Mouse (Mus musculus) intestine, postnatal 0 days (tissue): ENCODE measurements around the gene Sass6. TPM values are rescaled to one million over a fixed set of nuclear protein-coding genes. Genes with fewer than 3 reads are reported as not detected.

Experiments used
- ATAC-seq: fragments of 200-750 bp; cut with Nextera tagmentation; 2 replicates; pipeline ENCODE4 v1.8.0; 2017; ENCODE audit warnings: mild to moderate bottlenecking, moderate TSS enrichment, moderate library complexity
- H3K27ac ChIP-seq: fragments of 300-500 bp; sonication (generic); 2 replicates; pipeline ENCODE4 v1.5.1; 2014; ENCODE audit warnings: mild to moderate bottlenecking, low read depth, low read length, moderate library complexity
- H3K27me3 ChIP-seq: fragments of 300-500 bp; sonication (generic); replicated peaks from 2 replicates; pipeline ENCODE4 v1.6.1; 2014; ENCODE audit warnings: low read length, mixed read lengths; ENCODE audit not compliant: control insufficient read depth, insufficient read depth
- H3K36me3 ChIP-seq: fragments of 300-500 bp; sonication (generic); 2 replicates; pipeline ENCODE4 v1.6.1; 2014; ENCODE audit warnings: mild to moderate bottlenecking, moderate library complexity; ENCODE audit not compliant: control insufficient read depth, insufficient read depth
- H3K4me1 ChIP-seq: fragments of 300-500 bp; sonication (generic); replicated peaks from 2 replicates; pipeline ENCODE4 v1.6.1; 2014; ENCODE audit warnings: antibody characterized with exemption, low read length, mixed read lengths; ENCODE audit not compliant: control insufficient read depth, insufficient read depth
- H3K4me2 ChIP-seq: fragments of 300-500 bp; sonication (generic); replicated peaks from 2 replicates; pipeline ENCODE4 v1.6.1; 2014; ENCODE audit warnings: low read depth, mild to moderate bottlenecking, moderate library complexity
- H3K4me3 ChIP-seq: fragments of 300-500 bp; sonication (generic); 2 replicates; pipeline ENCODE4 v1.5.1; 2014; ENCODE audit warnings: low read depth, low read length
- H3K9ac ChIP-seq: fragments of 300-500 bp; sonication (generic); 2 replicates; pipeline ENCODE4 v1.6.1; 2014; ENCODE audit warnings: mild to moderate bottlenecking, low read depth, low read length
- H3K9me3 ChIP-seq: fragments of 300-500 bp; sonication (generic); 2 replicates; pipeline ENCODE4 v1.6.1; 2016; ENCODE audit warnings: mixed run types; ENCODE audit not compliant: control insufficient read depth
- CTCF ChIP-seq: sonication (generic); IDR thresholded peaks from 2 replicates; pipeline ENCODE4 v1.5.1; 2016; ENCODE audit warnings: low read depth, mild to moderate bottlenecking, control low read depth, antibody characterized with exemption, moderate library complexity
- WGBS: fragments of 180-500 bp; shearing (Covaris S2); extraction: QIAGEN DNeasy Blood & Tissue Kit; methylation state at CpG from one replicate; pipeline ENCODE4 v1.1.7; 2014; 5-methylcytosine and 5-hydroxymethylcytosine counted together
- polyA plus RNA-seq: library from polyadenylated mRNA; unstranded; fragments of >200 nt; fragmentation: Nextera tagmentation; extraction: Ambion mirVana; gene quantifications from 2 replicates; pipeline ENCODE4 v1.2.1, GENCODE M21; 2015

The Sass6 gene
- polyA plus RNA-seq, 1 experiment from 2014 or later, result 4.1 TPM

DNA sequence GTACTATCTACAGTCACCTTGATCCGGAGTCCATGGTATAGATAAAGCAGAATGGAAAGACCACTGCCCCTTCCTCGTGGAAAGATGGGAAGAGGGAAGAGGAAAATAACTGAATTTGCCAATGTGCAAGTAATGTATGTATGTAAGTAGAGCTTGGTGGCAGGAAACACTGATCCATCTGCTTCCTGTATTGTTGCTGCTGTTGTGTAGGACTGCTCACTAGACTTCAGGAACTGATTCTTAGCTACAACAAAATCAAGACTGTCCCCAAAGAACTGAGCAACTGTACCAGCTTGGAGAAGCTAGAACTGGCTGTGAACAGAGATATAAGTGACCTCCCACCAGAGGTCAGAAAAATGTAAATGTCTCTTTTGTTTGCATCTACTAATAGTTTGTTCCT lies 24.2 kb upstream of the Sass6 start:
- no peak for TF ChIP-seq CTCF
- Histone ChIP-seq H3K27me3 (no peaks in the 10 kb centered on the region), H3K4me1 (no peaks in the 10 kb centered on the region), H3K9ac (no peak overlapping the region), H3K27ac (no peak overlapping the region), H3K4me2 (no peak overlapping the region), H3K9me3 (no peaks in the 10 kb centered on the region), H3K36me3 (no peaks in the 10 kb centered on the region), H3K4me3 (no peak overlapping the region)
- no peak for ATAC-seq
- WGBS, result 61% methylated on average over 2 of the region's 2 CpGs

- peak; percentile 76 for TF ChIP-seq CTCF
- no peak overlapping the region for H3K27ac ChIP-seq
- no peak overlapping the region for H3K4me2 ChIP-seq
- no peaks in the 10 kb centered on the region for H3K4me1 ChIP-seq
- no peaks in the 10 kb centered on the region for H3K27me3 ChIP-seq
- H3K4me3 ChIP-seq, result no peak overlapping the region
- no peak overlapping the region for H3K9ac ChIP-seq
- no peak; the same call in 1 of the 2 replicates for ATAC-seq
- H3K9me3 ChIP-seq, result no peaks in the 10 kb centered on the region
- WGBS, result 33% methylated on average over 3 of the region's 3 CpGs
- H3K36me3 ChIP-seq, result peaks cover 17% of the 10 kb centered on the region
Measured at GRCm38 (mm10) chr3:116577286-116577685, 17.5 kb upstream of the Sass6 start.

- no peaks in the 10 kb centered on the region for H3K4me1 ChIP-seq
- peaks cover 47% of the 10 kb centered on the region for H3K36me3 ChIP-seq
- no peak overlapping the region for H3K4me3 ChIP-seq
- 97% methylated on average over 9 of the region's 9 CpGs for whole genome bisulfite sequencing
- H3K4me2 ChIP-seq, result no peak overlapping the region
- no peak overlapping the region; the same call in 1 of the 2 replicates for H3K27ac ChIP-seq
- no peak for TF ChIP-seq CTCF
- H3K9me3 ChIP-seq, result no peaks in the 10 kb centered on the region
- ATAC-seq, result no peak
- no peaks in the 10 kb centered on the region for H3K27me3 ChIP-seq
- no peak overlapping the region for H3K9ac ChIP-seq
Measured at GRCm38 (mm10) chr3:116582201-116582600, 12.6 kb upstream of the Sass6 start.

DNA sequence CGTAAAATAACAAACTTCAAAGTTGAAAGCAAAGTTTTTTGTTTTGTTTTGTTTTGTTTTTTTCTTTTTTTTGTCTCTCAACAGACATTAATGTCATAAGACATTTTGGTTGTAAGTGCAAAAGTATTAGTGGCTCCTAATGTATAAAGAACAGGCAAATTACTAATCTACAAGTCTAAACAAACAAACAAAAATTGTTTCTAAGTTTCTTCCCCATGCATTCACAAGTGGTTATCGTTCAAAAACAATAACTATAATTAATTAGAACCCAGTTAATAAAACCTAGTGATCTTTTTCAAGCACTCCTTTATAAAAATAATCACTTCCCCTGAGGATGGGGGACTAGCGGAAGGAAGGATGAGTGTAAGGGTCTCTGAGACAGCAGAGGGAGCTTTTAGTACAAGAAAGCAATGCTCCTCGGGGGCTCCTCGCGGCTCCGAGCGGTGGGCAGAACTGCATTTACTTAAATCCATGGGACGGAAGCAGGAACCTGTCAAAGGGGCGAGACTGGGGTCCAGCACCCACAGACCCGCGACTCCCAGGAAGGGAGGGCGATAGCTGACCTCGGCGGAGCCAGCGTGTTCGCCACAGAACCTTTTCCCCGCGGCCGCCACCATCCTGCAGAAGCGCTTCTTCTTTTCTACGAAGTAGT lies 580 bp upstream of the Sass6 start:
- 2% methylated on average over 22 of the region's 22 CpGs for WGBS
- peak; percentile 41; the same call in 1 of the 2 replicates for ATAC-seq
- no peaks in the 10 kb centered on the region for H3K27me3 ChIP-seq
- TF ChIP-seq CTCF, result peak; percentile 44
- H3K4me1 ChIP-seq, result no peaks in the 10 kb centered on the region
- H3K27ac ChIP-seq, result peak overlapping the region; percentile 73
- H3K9ac ChIP-seq, result peak overlapping the region; percentile 78
- H3K9me3 ChIP-seq, result no peaks in the 10 kb centered on the region
- H3K4me2 ChIP-seq, result peak overlapping the region; percentile 75
- peak overlapping the region; percentile 84 for H3K4me3 ChIP-seq
- peaks cover 23% of the 10 kb centered on the region for H3K36me3 ChIP-seq

GRCm38 (mm10) chr3:116595603-116595991 lies 815 bp downstream of the Sass6 start:
- TF ChIP-seq CTCF, result no peak
- Histone ChIP-seq H3K4me3 (peak overlapping the region; percentile 84), H3K36me3 (peaks cover 9% of the 10 kb centered on the region; the same call in 1 of the 2 replicates), H3K27ac (no peak overlapping the region), H3K4me2 (peak overlapping the region; percentile 75), H3K9me3 (no peaks in the 10 kb centered on the region), H3K4me1 (no peaks in the 10 kb centered on the region), H3K9ac (peak overlapping the region; percentile 78), H3K27me3 (no peaks in the 10 kb centered on the region)
- ATAC-seq, result no peak
- WGBS, result 5% methylated on average over 10 of the region's 10 CpGs

GRCm38 (mm10) chr3:116599705-116600104 lies 4.9 kb downstream of the Sass6 start:
- Histone ChIP-seq H3K36me3 (no peaks in the 10 kb centered on the region), H3K27ac (no peak overlapping the region), H3K9ac (no peak overlapping the region), H3K9me3 (no peaks in the 10 kb centered on the region), H3K27me3 (no peaks in the 10 kb centered on the region), H3K4me2 (no peak overlapping the region), H3K4me3 (no peak overlapping the region), H3K4me1 (no peaks in the 10 kb centered on the region)
- 43% methylated on average over 2 of the region's 2 CpGs for WGBS
- TF ChIP-seq CTCF, result no peak
- ATAC-seq, result peak; percentile 62
